Mouse (Mus musculus) adrenal gland, adult (tissue): ENCODE measurements around the gene Ebpl.

Source experiments
- DNase-seq, 2 experiments: peaks; one replicate each; pipeline ENCODE4 v3.0.0; 2022 to 2023; ENCODE audit warnings: low spot score in 1 of 2; ENCODE audit not compliant: inconsistent age in 2 of 2

Ebpl gene

GRCm38 (mm10) chr14:61360131-61360980 is at the start of gene Ebpl:
TSS of gene Ebpl (minus strand) at chr14:61360439.
- DNase-seq = peak; percentile 94 to 98

- no peak for DNase-seq
These were observed 49.8 kb upstream of the Ebpl start for GRCm38 (mm10) chr14:61410020-61410419.

GRCm38 (mm10) chr14:61407055-61407454 is 46.8 kb upstream of the Ebpl start:
- DNase-seq = no peak

GRCm38 (mm10) chr14:61405761-61406160 is 45.5 kb upstream of the Ebpl start:
- no peak for DNase-seq

GRCm38 (mm10) chr14:61404941-61405340 is 44.7 kb upstream of the Ebpl start:
- DNase-seq = no peak

- DNase-seq = no peak
These were observed 34.5 kb upstream of the Ebpl start for GRCm38 (mm10) chr14:61394745-61395144.

- no peak for DNase-seq
These were observed 30.3 kb upstream of the Ebpl start for GRCm38 (mm10) chr14:61390586-61390985.

- DNase-seq = no peak
These were observed 7.1 kb upstream of the Ebpl start for GRCm38 (mm10) chr14:61367290-61367689.

- no peak for DNase-seq
These were observed 4.4 kb upstream of the Ebpl start for GRCm38 (mm10) chr14:61364656-61365055.

- DNase-seq = no peak
These were observed 3.5 kb upstream of the Ebpl start for GRCm38 (mm10) chr14:61363734-61364133.

GRCm38 (mm10) chr14:61362268-61362667 is 2.0 kb upstream of the Ebpl start:
- no peak for DNase-seq

- DNase-seq = no peak
These were observed 807 bp upstream of the Ebpl start for GRCm38 (mm10) chr14:61360981-61361511.

GRCm38 (mm10) chr14:61354251-61355235 is 5.7 kb downstream of the Ebpl start:
- no peak for DNase-seq

GRCm38 (mm10) chr14:61350808-61351207 is 9.4 kb downstream of the Ebpl start:
- no peak for DNase-seq

GRCm38 (mm10) chr14:61349876-61350275 is 10.4 kb downstream of the Ebpl start:
- DNase-seq = no peak

GRCm38 (mm10) chr14:61346827-61347698 is 13.2 kb downstream of the Ebpl start:
- DNase-seq = no peak

GRCm38 (mm10) chr14:61344590-61344989 is 15.6 kb downstream of the Ebpl start:
- peak; percentile 26 to 76 for DNase-seq

- DNase-seq = no peak
These were observed 20.9 kb downstream of the Ebpl start for GRCm38 (mm10) chr14:61339381-61339780.

GRCm38 (mm10) chr14:61330996-61331561 is 29.2 kb downstream of the Ebpl start:
- peak; percentile 83 to 93 for DNase-seq

GRCm38 (mm10) chr14:61330591-61330990 is 29.6 kb downstream of the Ebpl start:
- peak in 1 of 2 experiments; percentile 91 for DNase-seq
